Mouse (Mus musculus): ENCODE results near the gene Mvb12b. TPM values are rescaled to one million over a fixed set of nuclear protein-coding genes. Genes with fewer than 3 reads are reported as not detected.

Gene Mvb12b
- total and polyA plus RNA-seq, 3 experiments, result 16.3 to 27.8 (median 23.3) TPM

DNA sequence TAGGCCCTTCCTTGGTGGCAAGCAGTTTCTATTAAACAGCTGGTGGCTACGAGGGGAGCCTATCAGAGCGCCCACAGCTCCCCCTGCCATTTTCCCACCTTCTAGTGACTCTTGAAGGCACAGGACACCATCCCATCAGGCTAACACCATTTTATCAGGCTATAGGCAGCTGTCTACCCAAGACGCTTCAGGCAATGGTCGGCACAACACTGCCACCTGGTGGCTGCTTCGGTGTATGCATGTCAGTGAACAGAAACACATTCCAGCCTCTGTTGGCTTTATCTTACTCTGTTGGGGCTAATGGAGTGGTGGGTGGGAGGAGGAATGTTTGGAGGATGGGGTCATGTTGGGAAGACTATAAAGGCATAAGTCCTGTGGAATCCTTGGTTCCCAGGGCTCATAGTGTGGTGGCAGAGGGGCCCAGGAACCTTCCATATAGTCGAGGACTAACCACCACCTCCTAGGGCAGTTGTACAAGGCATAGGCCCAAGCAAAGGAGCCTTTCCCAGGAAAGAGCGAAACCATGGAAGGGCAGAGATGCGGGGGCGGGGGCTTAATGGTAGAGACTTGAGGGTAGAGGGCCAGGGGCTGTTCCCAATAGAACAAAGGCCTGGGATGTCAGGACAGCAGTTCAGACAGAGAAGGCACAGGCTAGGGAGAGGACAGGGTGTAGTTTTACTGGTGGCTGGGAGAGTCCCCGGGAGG, 152.8 kb downstream of the Mvb12b start:
- peak; percentile 75 for DNase-seq

- DNase-seq, result no peak
These were observed 158.0 kb downstream of the Mvb12b start for GRCm38 (mm10) chr2:33729701-33730100.

DNA sequence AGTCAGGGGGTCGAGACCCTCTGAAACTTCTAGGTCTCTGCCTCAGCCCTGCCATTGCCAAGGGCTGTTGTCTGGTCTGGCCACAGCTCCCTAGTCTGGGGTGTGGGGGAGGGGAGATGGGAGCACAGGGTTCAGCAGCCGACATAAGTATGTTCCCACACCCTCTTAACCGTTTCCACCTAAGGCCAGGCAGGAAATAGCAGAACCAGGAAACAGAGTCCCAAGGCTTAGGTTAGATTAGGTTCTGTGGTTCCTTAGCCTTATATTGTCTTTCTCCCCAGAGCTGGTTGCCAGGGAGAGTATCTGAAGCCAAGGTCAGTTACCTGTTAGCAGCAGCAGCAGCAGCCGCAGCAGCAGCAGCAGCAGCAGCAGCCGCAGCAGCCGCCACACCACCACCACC, 160.5 kb downstream of the Mvb12b start:
- no peak for DNase-seq

DNA sequence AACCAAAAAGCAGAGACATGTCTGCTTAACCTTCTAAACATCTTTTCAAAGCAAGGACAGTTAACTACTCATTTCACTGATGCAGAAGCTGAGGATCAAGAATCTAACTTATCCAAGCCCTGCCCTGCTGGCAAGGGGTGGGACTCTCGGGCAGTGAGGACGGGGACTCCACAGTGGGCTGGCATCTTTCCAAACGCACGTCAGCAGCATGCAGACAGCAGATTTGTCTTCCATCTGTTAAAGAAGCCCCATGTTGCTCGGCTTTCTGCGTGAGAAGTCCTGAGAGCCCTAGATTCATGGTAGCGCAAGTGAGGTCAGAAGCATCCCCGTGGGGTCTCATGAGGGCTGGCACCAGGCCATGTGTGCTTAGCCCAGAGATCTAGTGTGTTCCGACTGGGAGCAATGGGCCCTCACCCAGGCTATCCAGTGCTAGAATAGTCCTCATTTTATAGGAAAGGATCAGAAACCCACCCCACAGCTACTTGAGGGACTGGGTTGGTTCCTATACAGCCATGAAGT, 167.3 kb downstream of the Mvb12b start:
- no peak for DNase-seq

GRCm38 (mm10) chr2:33719339-33720066, 168.2 kb downstream of the Mvb12b start:
- no peak for DNase-seq

- DNase-seq, result no peak
These were observed 169.2 kb downstream of the Mvb12b start for GRCm38 (mm10) chr2:33718561-33718960.

GRCm38 (mm10) chr2:33717821-33718351, 169.9 kb downstream of the Mvb12b start:
- no peak for DNase-seq

DNA sequence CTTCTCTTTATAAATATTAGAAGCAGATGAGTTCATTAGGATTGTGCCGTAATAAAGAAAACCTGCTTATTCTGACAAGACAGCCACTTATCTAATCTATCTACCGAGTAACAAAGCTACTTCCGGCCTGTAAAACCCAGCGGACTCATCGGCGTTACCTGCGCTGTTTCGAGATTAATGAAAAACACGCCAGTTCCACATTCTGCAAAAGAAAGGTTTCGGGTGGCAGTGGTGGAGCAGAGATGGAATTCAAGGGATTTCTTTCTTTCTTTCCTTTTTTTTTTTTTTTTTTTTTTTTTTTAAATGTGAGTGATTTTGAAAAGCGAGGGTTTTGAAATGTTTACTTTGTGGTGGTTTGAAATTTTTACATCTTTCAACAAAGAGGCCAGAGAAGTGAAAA, 170.4 kb downstream of the Mvb12b start:
- DNase-seq, result no peak

DNA sequence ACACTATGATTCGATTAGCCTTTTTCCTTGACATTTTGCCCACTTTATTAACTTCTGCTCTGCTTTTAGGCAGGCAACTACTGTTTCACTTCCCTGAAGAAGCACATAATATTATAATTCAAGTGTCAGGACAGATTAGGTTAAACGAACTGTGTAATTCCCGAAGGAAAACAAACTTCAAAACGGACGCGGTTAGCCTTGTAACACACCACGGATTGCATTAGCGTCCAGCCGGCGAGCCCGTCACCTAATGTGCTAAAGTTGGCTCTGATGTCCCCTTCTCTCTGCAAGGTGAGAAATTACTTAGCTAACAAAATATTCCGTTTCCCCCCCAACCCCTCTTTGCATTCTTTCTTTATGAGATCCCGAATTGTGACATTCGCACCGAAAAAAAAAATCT, 170.9 kb downstream of the Mvb12b start:
- DNase-seq, result no peak

DNA sequence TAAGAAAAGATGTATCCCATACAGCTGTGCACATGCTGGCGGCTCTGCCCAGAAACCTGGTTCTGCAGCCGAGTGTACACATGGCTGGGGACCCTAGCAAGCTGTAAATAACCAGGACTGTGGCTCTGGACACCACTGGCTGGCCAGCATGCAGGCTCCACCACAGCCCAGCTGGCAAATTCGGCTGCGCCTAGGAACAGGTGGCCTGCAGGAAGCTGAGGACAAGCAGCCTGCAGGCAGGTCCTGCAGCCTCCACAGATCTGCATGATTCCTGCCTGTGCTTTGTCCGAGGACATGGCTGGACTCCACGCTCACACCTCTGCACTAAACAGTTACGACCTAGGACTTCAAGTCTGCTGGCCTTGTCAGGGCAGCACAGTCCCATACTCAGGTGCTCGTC, 172.8 kb downstream of the Mvb12b start:
- DNase-seq, result no peak

- DNase-seq, result no peak
These were observed 174.0 kb downstream of the Mvb12b start for GRCm38 (mm10) chr2:33713580-33714260.

DNA sequence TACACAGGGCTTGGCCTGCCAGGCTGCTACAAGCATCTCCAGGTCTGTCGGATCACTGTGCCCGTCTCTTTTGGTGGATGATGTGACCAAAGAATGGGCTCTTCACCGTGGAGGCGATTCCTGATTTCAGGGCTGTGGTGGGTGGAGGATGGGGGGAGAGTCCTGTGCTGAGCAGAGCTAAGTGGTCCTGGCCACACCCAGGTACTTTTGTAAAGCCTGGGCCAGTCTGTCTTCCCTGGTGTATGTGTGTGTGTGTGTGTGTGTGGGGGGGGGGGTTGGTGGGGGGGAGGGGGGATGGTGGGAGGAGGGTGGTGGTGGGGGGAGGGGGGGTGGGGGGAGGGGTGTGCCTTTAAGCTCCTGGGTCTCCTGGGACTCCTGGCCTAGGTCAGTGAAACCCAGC, 174.9 kb downstream of the Mvb12b start:
- DNase-seq, result no peak

- DNase-seq, result no peak
These were observed 178.9 kb downstream of the Mvb12b start for GRCm38 (mm10) chr2:33708831-33709230.

- no peak for DNase-seq
These were observed 179.7 kb downstream of the Mvb12b start for GRCm38 (mm10) chr2:33708096-33708495.

DNA sequence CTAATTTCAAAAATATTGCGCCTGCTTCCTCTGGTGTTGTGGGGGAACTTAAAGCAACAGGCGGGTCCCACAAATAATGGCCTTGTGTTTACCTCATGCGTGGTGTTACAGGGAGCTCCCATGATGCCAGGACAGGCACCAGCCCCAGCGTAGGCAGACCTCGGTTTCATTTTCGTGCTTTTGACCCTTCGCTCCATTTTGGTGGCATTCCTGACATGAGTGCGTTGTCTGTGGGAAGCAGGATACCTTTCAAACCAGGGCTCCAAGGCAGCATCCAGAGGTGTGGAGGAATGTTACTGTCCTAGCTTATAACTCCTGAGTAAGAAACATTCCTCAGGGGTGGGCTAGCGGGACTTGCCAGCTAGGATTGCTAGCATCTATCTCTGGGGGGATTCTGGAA, 181.3 kb downstream of the Mvb12b start:
- no peak for DNase-seq

DNA sequence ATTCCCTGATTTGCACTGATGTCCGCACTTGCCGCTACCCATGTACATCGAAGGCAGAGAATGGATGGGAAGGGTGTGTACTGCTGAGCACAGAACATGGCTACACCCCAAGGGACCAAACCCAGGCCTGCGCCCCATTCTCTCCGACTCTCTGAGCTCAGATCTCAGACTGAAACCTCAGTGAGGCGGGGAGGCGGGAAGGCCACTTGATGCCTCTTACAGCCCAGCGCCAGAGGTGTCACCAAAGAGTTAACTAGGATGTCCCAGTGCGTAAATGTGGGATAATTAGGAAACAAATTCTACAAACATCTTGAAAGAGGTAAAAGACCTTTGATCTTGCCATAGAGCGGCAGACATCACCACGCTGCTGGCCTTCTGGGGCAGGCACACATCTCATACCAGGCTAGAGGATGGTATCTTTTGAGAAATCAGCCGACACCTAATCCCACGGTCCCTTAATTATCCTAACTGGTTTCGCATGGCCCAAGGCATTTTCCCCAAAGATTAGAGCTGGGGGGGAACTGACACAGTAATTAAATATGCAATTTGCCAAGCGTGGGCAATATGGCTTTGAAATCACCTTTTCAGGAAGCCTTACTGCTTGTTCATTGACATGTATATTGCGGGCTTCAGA, 181.9 kb downstream of the Mvb12b start:
- no peak for DNase-seq

GRCm38 (mm10) chr2:33703286-33703685, 184.5 kb downstream of the Mvb12b start:
- DNase-seq, result no peak

GRCm38 (mm10) chr2:33702705-33703104, 185.0 kb downstream of the Mvb12b start:
- peak; percentile 87 for DNase-seq

- DNase-seq, result no peak
These were observed 186.3 kb downstream of the Mvb12b start for GRCm38 (mm10) chr2:33701446-33701815.

DNA sequence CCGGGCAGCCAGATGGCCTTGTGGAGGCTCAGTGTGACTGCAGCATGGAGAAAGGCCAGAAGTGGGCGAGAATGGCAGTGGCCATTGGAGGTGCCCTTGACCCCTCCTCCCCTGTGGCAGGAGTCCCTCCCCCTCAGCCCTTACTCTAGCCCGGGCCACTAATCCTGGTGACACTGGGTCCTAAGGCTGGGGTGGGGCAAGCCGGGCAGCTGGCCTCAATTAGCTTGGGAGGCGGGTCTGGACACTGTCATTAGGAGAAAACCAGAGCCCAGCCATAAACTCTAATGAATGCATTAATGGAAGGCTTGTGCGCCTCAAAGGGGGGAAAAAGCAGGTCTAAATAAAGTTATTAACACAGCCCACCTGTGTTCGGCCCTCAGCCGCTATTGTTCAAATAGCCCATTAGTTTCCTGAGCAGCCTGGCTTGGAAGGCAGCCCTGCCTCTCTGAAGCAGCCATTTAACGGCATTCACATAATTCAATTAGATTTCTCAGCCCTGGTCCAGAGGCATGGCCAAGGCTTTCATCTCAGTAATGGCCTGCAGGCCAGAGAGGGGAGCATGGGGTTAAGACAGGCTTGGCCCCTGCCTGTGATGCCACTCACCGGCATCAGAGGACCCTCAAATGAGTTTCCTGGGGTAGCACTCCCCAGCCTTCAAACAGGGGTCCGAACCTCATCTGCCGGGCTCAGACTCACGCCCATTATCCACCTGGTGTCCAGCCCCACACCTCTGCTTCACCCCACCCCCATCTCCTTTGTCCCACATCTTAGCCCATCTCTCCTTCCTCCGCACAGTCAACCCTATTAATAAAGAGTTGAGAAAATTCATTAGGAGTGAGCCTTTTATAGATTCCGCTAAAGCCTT, 186.9 kb downstream of the Mvb12b start:
- peak; percentile 59 for DNase-seq

DNA sequence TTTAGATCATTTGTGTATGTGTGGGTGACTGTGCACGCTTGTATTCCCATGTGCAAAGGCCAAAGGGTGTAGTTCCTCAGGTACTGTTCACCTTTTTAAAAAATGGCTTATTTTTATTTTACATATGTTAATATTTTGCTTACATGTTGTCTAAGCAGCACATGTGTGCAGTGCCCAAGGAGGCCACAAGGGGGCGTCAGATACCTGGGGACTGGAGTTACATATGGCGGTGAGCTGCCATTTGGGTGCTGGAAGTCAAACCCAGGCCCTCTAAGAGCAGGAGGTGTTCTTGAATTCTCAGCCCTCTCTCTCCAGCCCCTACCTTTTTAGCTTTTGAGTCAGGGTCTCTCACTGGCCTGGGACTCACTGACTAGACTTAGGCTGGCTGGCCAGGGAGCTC, 188.8 kb downstream of the Mvb12b start:
- no peak for DNase-seq

All from adrenal gland, adult 2 months (tissue).